Mouse (Mus musculus): ENCODE results near the gene Spag5.

DNA sequence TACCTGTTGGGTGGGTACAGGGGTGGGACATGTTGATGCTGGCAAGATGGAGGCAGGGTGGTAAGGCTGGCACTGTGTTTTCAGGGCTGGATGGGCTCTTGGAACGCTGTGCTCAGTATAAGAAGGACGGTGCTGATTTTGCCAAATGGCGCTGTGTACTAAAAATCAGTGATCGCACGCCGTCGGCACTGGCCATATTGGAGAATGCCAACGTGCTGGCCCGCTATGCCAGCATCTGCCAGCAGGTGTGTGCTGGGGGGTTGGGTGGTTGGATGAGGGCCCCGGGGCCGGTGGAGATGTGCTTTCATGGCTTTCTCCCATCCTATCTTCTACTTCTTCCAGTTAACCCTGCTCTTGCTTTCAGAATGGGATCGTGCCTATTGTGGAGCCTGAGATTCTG lies 23.6 kb downstream of the Spag5 start:
- TF ChIP-seq CTCF (IDR thresholded peaks at IDR 0.05; ENCODE audit: control insufficient read depth, insufficient read depth, insufficient replicate concordance, low read depth, low read length) (no peak), POLR2A (IDR thresholded peaks at IDR 0.05; ENCODE audit: control insufficient read depth, low read depth, low read length) (no peak)
